Mouse (Mus musculus) megakaryocyte, embryonic 14.5 days (primary cell): ENCODE data around the gene Prpf3. TPM values are rescaled to one million over a fixed set of nuclear protein-coding genes. Genes with fewer than 3 reads are reported as not detected.
"Not testable (repeated sequence)": the region's sequence is repeated elsewhere in the genome, so short reads cannot be mapped to it uniquely, and the experiment has no call there.

Source experiments
- H3K27me3 ChIP-seq: replicated peaks from 2 replicates; pipeline ENCODE3; 2012; ENCODE audit warnings: inconsistent platforms
- H3K36me3 ChIP-seq: replicated peaks from 2 replicates; pipeline ENCODE3; 2012; ENCODE audit warnings: low read length, inconsistent platforms, mixed read lengths
- H3K4me1 ChIP-seq: 2 replicates; pipeline ENCODE4 v1.6.1; 2012; ENCODE audit warnings: inconsistent platforms
- H3K4me3 ChIP-seq: replicated peaks from 2 replicates; pipeline ENCODE3; 2012; ENCODE audit warnings: moderate library complexity, mild to moderate bottlenecking, inconsistent platforms
- H3K9me3 ChIP-seq: 2 replicates; pipeline ENCODE4 v1.6.1; 2012; ENCODE audit warnings: inconsistent platforms
- FLI1 ChIP-seq: IDR thresholded peaks from 2 replicates; pipeline ENCODE4 v1.6.1; 2012; ENCODE audit warnings: low read length, inconsistent platforms, mixed read lengths
- GATA1 ChIP-seq: IDR thresholded peaks from 3 replicates; pipeline ENCODE4 v1.6.1; 2012; ENCODE audit warnings: mixed read lengths, low read length, inconsistent platforms, borderline replicate concordance
- polyA plus RNA-seq: library from polyadenylated mRNA; stranded (reverse); fragments of >175 nt; gene quantifications from 2 replicates; pipeline ENCODE4 v1.2.3, GENCODE M21; 2012; ENCODE audit warnings: low replicate concordance; ENCODE audit not compliant: insufficient read depth

The Prpf3 gene
- polyA plus RNA-seq, 1 experiment, result 6.5 TPM

DNA sequence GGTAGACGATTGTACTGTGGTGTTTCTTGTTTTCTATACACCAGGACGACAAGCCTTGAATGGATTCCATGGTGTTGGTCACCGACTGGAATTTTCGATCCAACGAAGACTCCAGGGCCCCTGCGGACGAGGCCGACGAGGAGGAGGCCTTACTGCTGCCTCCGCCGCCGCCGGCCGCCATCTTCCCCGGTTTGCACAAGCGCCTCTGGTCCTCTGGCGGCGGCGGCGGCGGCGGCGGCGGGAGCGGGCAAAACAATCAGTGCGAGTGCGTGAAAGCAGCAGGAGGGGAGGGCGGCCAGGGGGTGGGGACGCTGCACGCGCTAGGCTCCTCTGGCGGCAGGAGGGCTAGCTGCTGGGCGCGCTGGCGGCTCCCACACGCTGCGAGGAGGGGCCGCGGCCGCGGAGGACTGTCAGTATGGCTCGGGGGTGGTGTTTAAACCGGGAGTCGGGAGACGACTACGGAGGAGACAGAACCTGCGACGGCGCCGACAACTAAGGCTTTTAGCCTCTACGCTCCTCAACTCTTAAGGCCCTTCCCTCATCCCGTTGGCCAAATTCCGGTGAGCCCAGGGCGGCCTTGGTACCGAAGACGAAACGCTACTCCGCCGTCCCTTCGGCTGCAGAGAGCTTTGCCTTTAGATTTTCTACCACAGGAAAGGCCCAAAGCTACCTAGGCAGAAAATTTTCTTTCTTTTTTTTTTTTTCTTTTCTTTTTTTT, 37.0 kb downstream of the Prpf3 start, which contains the start of gene Rprd2:
Gene Rprd2 (minus strand): TSS at position 293 of the 718 bp plus-strand sequence.
- TF ChIP-seq FLI1 (no peak), GATA1 (no peak)
- H3K4me1 ChIP-seq, result peaks cover 29% of the 10 kb centered on the region
- H3K27me3 ChIP-seq, result no peaks in the 10 kb centered on the region
- H3K4me3 ChIP-seq, result peak within 1 kb of the TSS; percentile 98
- H3K9me3 ChIP-seq, result no peaks in the 10 kb centered on the region
- H3K36me3 ChIP-seq, result peaks cover 10% of the 10 kb centered on the region

GRCm38 (mm10) chr3:95818026-95818511, 37.6 kb downstream of the Prpf3 start:
- no peaks in the 10 kb centered on the region for H3K27me3 ChIP-seq
- H3K4me3 ChIP-seq, result peak overlapping the region; percentile 98
- H3K36me3 ChIP-seq, result peaks cover 15% of the 10 kb centered on the region
- TF ChIP-seq GATA1 (no peak), FLI1 (no peak)
- H3K4me1 ChIP-seq, result peaks cover 34% of the 10 kb centered on the region
- H3K9me3 ChIP-seq, result no peaks in the 10 kb centered on the region

GRCm38 (mm10) chr3:95816681-95817080, 39.0 kb downstream of the Prpf3 start:
- peaks cover 25% of the 10 kb centered on the region for H3K36me3 ChIP-seq
- no peak for TF ChIP-seq GATA1
- TF ChIP-seq FLI1, result no peak
- H3K4me1 ChIP-seq, result peaks cover 36% of the 10 kb centered on the region
- H3K27me3 ChIP-seq, result no peaks in the 10 kb centered on the region
- peak overlapping the region; percentile 77 for H3K4me3 ChIP-seq
- no peaks in the 10 kb centered on the region for H3K9me3 ChIP-seq

DNA sequence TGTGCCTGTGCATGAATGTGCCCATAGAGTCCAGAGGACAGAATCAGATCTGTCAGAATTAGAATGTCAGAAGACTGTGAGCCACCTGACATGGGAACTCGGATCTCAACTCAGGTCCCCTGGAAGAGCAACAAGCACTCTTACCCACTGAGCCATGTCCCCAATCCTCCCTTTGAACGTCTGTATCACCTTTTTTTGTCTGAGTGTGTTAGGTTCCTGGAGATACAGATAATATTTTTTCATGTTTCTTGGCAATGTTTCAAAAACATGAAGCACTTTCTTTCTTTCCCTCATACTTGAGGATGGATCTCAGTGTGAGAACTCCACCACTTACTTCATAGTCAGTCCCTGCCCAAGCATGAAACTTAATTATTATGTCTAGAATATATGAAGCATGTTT, 47.3 kb downstream of the Prpf3 start:
- TF ChIP-seq GATA1 (no peak), FLI1 (no peak)
- no peak overlapping the region for H3K4me3 ChIP-seq
- peaks cover 53% of the 10 kb centered on the region for H3K36me3 ChIP-seq
- H3K27me3 ChIP-seq, result no peaks in the 10 kb centered on the region
- H3K9me3 ChIP-seq, result no peaks in the 10 kb centered on the region
- H3K4me1 ChIP-seq, result peaks cover 29% of the 10 kb centered on the region

DNA sequence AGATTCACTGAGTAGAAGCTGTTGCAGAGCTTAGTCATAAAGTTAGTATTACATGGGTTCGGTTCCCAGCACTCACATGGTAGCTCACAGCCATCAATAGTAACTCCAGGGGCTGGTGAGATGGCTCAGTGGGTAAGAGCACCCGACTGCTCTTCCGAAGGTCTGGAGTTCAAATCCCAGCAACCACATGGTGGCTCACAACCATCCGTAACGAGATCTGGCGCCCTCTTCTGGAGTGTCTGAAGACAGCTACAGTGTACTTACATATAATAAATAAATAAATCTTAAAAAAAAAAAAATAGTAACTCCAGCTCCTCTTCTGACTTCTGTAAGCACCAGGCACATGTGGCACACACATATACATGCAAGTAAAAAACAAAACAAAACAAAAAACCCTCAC, 48.1 kb downstream of the Prpf3 start:
- not testable (repeated sequence) for H3K4me3 ChIP-seq, H3K27me3 ChIP-seq, H3K9me3 ChIP-seq
- Histone ChIP-seq H3K36me3 (peaks cover 54% of the 10 kb centered on the region), H3K4me1 (peaks cover 24% of the 10 kb centered on the region)

DNA sequence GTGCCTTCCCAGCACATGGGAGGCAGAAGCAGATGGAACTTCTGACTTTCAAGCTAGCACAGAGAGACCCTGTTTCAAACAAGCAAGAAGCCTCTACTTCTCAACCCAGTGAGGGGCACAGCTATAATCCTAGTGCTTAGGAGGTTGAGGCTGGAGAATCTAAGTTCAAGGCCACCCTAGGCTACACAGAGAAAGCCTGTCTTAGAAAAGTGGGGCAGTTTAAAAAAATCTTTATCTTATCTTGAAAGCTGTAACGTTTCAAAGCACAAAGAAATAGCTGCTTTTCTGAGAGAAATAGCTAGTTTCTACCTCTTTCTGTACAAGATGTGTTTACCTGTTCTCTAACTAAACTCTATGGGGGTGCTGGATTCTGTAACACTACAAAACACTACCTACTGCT, 49.0 kb downstream of the Prpf3 start:
- Histone ChIP-seq H3K36me3 (peaks cover 52% of the 10 kb centered on the region), H3K4me1 (peaks cover 27% of the 10 kb centered on the region)

DNA sequence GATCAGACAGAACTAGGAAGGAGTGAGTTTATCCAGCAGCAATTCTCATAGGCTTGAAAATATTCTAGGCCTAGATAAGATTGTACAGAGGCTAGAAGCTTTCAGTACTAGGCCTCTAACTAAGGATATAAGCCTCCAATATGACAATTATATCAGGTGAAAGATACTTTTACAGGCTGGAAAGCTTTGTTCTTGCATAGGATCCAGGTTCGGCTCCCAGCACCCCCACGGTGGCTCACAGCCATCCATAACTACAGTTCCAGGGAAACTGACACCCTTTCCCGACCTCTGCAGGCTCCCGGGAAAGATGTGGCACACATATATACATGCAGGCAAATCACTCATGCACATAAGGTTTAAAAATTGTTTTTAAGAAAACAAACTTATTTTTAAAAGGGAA, 51.8 kb downstream of the Prpf3 start:
- Histone ChIP-seq H3K36me3 (peaks cover 63% of the 10 kb centered on the region), H3K4me3 (no peak overlapping the region), H3K27me3 (no peaks in the 10 kb centered on the region), H3K9me3 (no peaks in the 10 kb centered on the region), H3K4me1 (peaks cover 32% of the 10 kb centered on the region)
- TF ChIP-seq GATA1, result no peak
- no peak for TF ChIP-seq FLI1

More for the DNA sequence above, 49.0 kb downstream of the Prpf3 start:
- no peaks in the 10 kb centered on the region for H3K27me3 ChIP-seq
- H3K4me3 ChIP-seq, result no peak overlapping the region
- TF ChIP-seq FLI1 (no peak), GATA1 (no peak)
- no peaks in the 10 kb centered on the region for H3K9me3 ChIP-seq

- H3K27me3 ChIP-seq, result no peaks in the 10 kb centered on the region
- H3K4me1 ChIP-seq, result peaks cover 33% of the 10 kb centered on the region
- peaks cover 43% of the 10 kb centered on the region for H3K36me3 ChIP-seq
- H3K4me3 ChIP-seq, result no peak overlapping the region
- no peaks in the 10 kb centered on the region for H3K9me3 ChIP-seq
- TF ChIP-seq FLI1, result no peak
- no peak for TF ChIP-seq GATA1
These were observed 56.9 kb downstream of the Prpf3 start for GRCm38 (mm10) chr3:95798756-95799155.

GRCm38 (mm10) chr3:95794299-95794698, 61.4 kb downstream of the Prpf3 start:
- H3K9me3 ChIP-seq, result no peaks in the 10 kb centered on the region
- H3K4me3 ChIP-seq, result no peak overlapping the region
- peaks cover 39% of the 10 kb centered on the region for H3K4me1 ChIP-seq
- TF ChIP-seq GATA1 (no peak), FLI1 (no peak)
- no peaks in the 10 kb centered on the region for H3K27me3 ChIP-seq
- H3K36me3 ChIP-seq, result peaks cover 15% of the 10 kb centered on the region

DNA sequence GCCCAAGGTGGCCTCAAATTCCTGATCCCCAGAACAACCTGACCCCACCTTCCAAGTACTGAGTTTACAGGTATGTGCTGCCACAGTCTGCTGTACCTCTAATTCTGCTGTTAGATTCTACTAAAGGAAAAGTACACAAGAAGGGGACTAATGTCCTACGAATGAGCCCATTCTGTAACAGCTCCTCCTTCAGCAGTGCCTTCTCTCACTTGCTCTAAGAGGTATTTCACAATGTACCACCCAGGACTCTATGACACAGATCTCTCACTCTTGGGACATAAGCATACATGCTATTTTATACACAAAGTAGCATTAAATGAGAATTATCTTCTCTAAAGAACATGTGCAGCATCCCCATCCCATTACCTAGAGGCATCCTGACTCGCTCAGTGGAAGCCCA, 62.0 kb downstream of the Prpf3 start:
- H3K4me3 ChIP-seq, result no peak overlapping the region
- peaks cover 20% of the 10 kb centered on the region for H3K36me3 ChIP-seq
- peaks cover 37% of the 10 kb centered on the region for H3K4me1 ChIP-seq
- H3K27me3 ChIP-seq, result no peaks in the 10 kb centered on the region
- H3K9me3 ChIP-seq, result no peaks in the 10 kb centered on the region
- TF ChIP-seq FLI1 (no peak), GATA1 (no peak)

DNA sequence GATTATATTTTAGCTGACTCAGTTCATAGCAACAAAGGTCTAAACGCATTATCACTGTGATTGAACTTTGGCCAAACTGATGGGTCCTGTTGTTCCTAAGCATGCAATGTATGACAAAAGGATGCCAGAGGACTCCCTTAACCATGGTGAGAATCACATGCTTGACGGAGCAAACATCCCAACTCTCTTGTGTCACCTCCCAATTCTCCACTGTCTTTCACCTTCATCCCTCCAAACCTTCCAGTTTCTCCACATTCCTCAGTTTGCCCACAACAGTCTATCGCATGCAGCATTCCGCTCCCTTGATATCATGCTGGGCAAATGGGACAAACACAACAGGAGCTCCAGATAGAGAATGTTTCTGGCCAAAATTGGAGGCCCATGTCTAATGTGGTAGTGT, 70.2 kb downstream of the Prpf3 start:
- H3K27me3 ChIP-seq, result no peaks in the 10 kb centered on the region
- no peaks in the 10 kb centered on the region for H3K9me3 ChIP-seq
- TF ChIP-seq GATA1 (no peak), FLI1 (no peak)
- H3K36me3 ChIP-seq, result peaks cover 86% of the 10 kb centered on the region
- H3K4me3 ChIP-seq, result no peak overlapping the region
- no peaks in the 10 kb centered on the region; the same call in 1 of the 2 replicates for H3K4me1 ChIP-seq

Other genes with a start within 250 kb of the Prpf3 start
- 21.1 and 41.0 TPM in 2 replicates for gene Ensa, start 230.9 kb downstream of the Prpf3 start, polyA plus RNA-seq
- gene Mcl1, start 197.1 kb downstream of the Prpf3 start, polyA plus RNA-seq, result 222 and 245 TPM in 2 replicates
- gene Adamtsl4, start 168.0 kb downstream of the Prpf3 start, polyA plus RNA-seq, result 0.83 TPM in 1 of 2 replicates, not detected in the other
- gene Ecm1, start 116.3 kb downstream of the Prpf3 start, polyA plus RNA-seq, result 274 and 549 TPM in 2 replicates
- gene Tars2, start 95.7 kb downstream of the Prpf3 start, polyA plus RNA-seq, result 22.7 and 22.9 TPM in 2 replicates
- 3.0 and 3.4 TPM in 2 replicates for gene Rprd2, start 37.0 kb downstream of the Prpf3 start, polyA plus RNA-seq
- gene Mrps21, start 15.6 kb upstream of the Prpf3 start, polyA plus RNA-seq, result 36.5 and 191 TPM in 2 replicates
- gene Ciart, start 26.4 kb upstream of the Prpf3 start, polyA plus RNA-seq, result 10.4 and 16.9 TPM in 2 replicates
- gene BC028528, start 36.1 kb upstream of the Prpf3 start, polyA plus RNA-seq, result 0.30 TPM in 1 of 2 replicates, not detected in the other
- gene Aph1a, start 38.1 kb upstream of the Prpf3 start, polyA plus RNA-seq, result 39.8 and 61.7 TPM in 2 replicates
- not detected in 2 replicates for gene Car14, start 48.8 kb upstream of the Prpf3 start, polyA plus RNA-seq
- gene Anp32e, start 73.4 kb upstream of the Prpf3 start, polyA plus RNA-seq, result 3.7 and 183 TPM in 2 replicates
- gene Plekho1, start 140.1 kb upstream of the Prpf3 start, polyA plus RNA-seq, result 556 and 663 TPM in 2 replicates
- 19.1 and 19.4 TPM in 2 replicates for gene Vps45, start 202.6 kb upstream of the Prpf3 start, polyA plus RNA-seq
- 9.2 and 12.9 TPM in 2 replicates for gene Otud7b, start 248.6 kb upstream of the Prpf3 start, polyA plus RNA-seq